In genomic region chr17:63008788-63009187, GRCm38 (mm10) we compare ENCODE assay signal across 20 mouse cellular contexts.
DNase-seq lines count a peak whose midpoint lies in the region; ATAC-seq lines count a peak whose summit lies in the region.
"Had no signal": no experiment of that assay in that cellular context is flagged by ENCODE, and none has a peak within 500 bp of the region (broad histone marks: within the 10 kb centered on the region; RNA-seq: fewer than 3 reads in every experiment).

No protein-coding gene starts in this region.

- no peak for DNase-seq in neural tube, embryonic 11.5 days (ENCODE audit: low spot score)
- no peak for DNase-seq in neural tube, embryonic 10.5 days (ENCODE audit: extremely low spot score, low spot score)
- DNase-seq in retina, postnatal 1 day, result no peak
- DNase-seq in B cell, adult 2 months, result no peak
- DNase-seq in adrenal gland, adult (ENCODE audit: inconsistent age in 2 of 2, low spot score in 1 of 2), result no peak
- DNase-seq: adrenal gland, postnatal 36 days; cerebellum, adult 11 months; cerebellum, postnatal 25 days; gastrocnemius, postnatal 10 days; kidney, adult 18-20 months; liver, embryonic 13.5 days; right cerebral cortex, adult 18-20 months; right cerebral cortex, postnatal 4 days; thymus, postnatal 25 days had no signal

- no peaks in the 10 kb centered on the region for H3K9me3 ChIP-seq in neural tube, embryonic 11.5 days (ENCODE audit: control insufficient read depth, low read length)
- no peaks in the 10 kb centered on the region for H3K9me3 ChIP-seq in hindbrain, embryonic 12.5 days (replicated peaks)
- no peaks in the 10 kb centered on the region for H3K9me3 ChIP-seq in neural tube, embryonic 12.5 days
- H3K9me3 ChIP-seq: limb, embryonic 13.5 days; liver, embryonic 13.5 days had no signal

- no peak overlapping the region for H3K4me3 ChIP-seq in neural tube, embryonic 11.5 days (ENCODE audit: low read depth, low read length)
- H3K4me3 ChIP-seq in hindbrain, embryonic 12.5 days, result no peak overlapping the region
- H3K4me3 ChIP-seq in neural tube, embryonic 12.5 days, result no peak overlapping the region
- H3K4me3 ChIP-seq: limb, embryonic 13.5 days; liver, embryonic 13.5 days had no signal

- no peak overlapping the region for H3K27ac ChIP-seq in neural tube, embryonic 11.5 days (ENCODE audit: low read depth, low read length)
- H3K27ac ChIP-seq in hindbrain, embryonic 12.5 days, result no peak overlapping the region; the same call in 1 of the 2 replicates
- H3K27ac ChIP-seq in neural tube, embryonic 12.5 days, result no peak overlapping the region
- H3K27ac ChIP-seq: limb, embryonic 13.5 days; liver, embryonic 13.5 days had no signal

- WGBS in neural tube, embryonic 11.5 days, result 62% methylated on average over 4 of the region's 4 CpGs
- WGBS in hindbrain, embryonic 12.5 days, result 60% methylated on average over 4 of the region's 4 CpGs
- WGBS in neural tube, embryonic 12.5 days, result 55% methylated on average over 4 of the region's 4 CpGs

- ATAC-seq in neural tube, embryonic 11.5 days (ENCODE audit: insufficient read depth, low FRiP score, low TSS enrichment), result 0 out of 2 replicates have a peak, but pooled peaks have one; percentile 17
- peak; percentile 61 for ATAC-seq in hindbrain, embryonic 12.5 days (ENCODE audit: low FRiP score)
- ATAC-seq in neural tube, embryonic 12.5 days (ENCODE audit: low FRiP score, low read depth), result peak; percentile 69
- ATAC-seq: forebrain, embryonic 16.5 days had no signal

- H3K9ac ChIP-seq in neural tube, embryonic 11.5 days (ENCODE audit: low read length), result no peak overlapping the region
- H3K9ac ChIP-seq in hindbrain, embryonic 12.5 days, result no peak overlapping the region
- H3K9ac ChIP-seq in neural tube, embryonic 12.5 days, result no peak overlapping the region
- H3K9ac ChIP-seq: limb, embryonic 13.5 days; liver, embryonic 13.5 days; lung, embryonic 14.5 days had no signal

- H3K4me2 ChIP-seq in neural tube, embryonic 11.5 days (ENCODE audit: low read depth), result no peak overlapping the region
- H3K4me2 ChIP-seq in hindbrain, embryonic 12.5 days (replicated peaks), result no peak overlapping the region
- H3K4me2 ChIP-seq in neural tube, embryonic 12.5 days (replicated peaks), result no peak overlapping the region
- H3K4me2 ChIP-seq: heart, embryonic 11.5 days; limb, embryonic 13.5 days; liver, embryonic 13.5 days; lung, embryonic 14.5 days had no signal

- no peaks in the 10 kb centered on the region for H3K36me3 ChIP-seq in neural tube, embryonic 11.5 days (ENCODE audit: control insufficient read depth, insufficient read depth, low read length)
- H3K36me3 ChIP-seq in hindbrain, embryonic 12.5 days, result no peaks in the 10 kb centered on the region
- H3K36me3 ChIP-seq in neural tube, embryonic 12.5 days, result no peaks in the 10 kb centered on the region
- H3K36me3 ChIP-seq: limb, embryonic 13.5 days; liver, embryonic 13.5 days had no signal

- no peaks in the 10 kb centered on the region for H3K27me3 ChIP-seq in neural tube, embryonic 11.5 days (ENCODE audit: control insufficient read depth, insufficient read depth, low read length)
- H3K27me3 ChIP-seq in hindbrain, embryonic 12.5 days, result no peaks in the 10 kb centered on the region
- H3K27me3 ChIP-seq in neural tube, embryonic 12.5 days (replicated peaks), result no peaks in the 10 kb centered on the region
- H3K27me3 ChIP-seq: limb, embryonic 13.5 days; liver, embryonic 13.5 days had no signal

- no peaks in the 10 kb centered on the region for H3K4me1 ChIP-seq in neural tube, embryonic 11.5 days (ENCODE audit: control insufficient read depth, insufficient read depth, low read length)
- H3K4me1 ChIP-seq in hindbrain, embryonic 12.5 days, result peaks cover 18% of the 10 kb centered on the region
- no peaks in the 10 kb centered on the region; the same call in 1 of the 2 replicates for H3K4me1 ChIP-seq in neural tube, embryonic 12.5 days
- H3K4me1 ChIP-seq: liver, embryonic 13.5 days had no signal

Comparison
In these comparisons a context has a peak if more than half of its experiments do, and no peak if none do; other contexts are left out.
1. ATAC-seq: peak in every context shown above with its lines; median percentile 69 in neural tube, embryonic 12.5 days; 61 in hindbrain, embryonic 12.5 days; 17 in neural tube, embryonic 11.5 days.